Mouse (Mus musculus): ENCODE measurements around the gene Btg3. TPM values are rescaled to one million over a fixed set of nuclear protein-coding genes. Genes with fewer than 3 reads are reported as not detected.

Btg3 gene
- polyA plus RNA-seq, 1 experiment from 2014 or later, result 90.6 TPM

Other genes starting within 250 kb of the Btg3 start
- 24.5 and 28.1 TPM in 2 replicates for gene Cxadr, start 75.7 kb downstream of the Btg3 start, polyA plus RNA-seq (2014; fragmentation: Nextera tagmentation; extraction: Ambion mirVana)
- gene D16Ertd472e, start 199.5 kb upstream of the Btg3 start, polyA plus RNA-seq (2014; fragmentation: Nextera tagmentation; extraction: Ambion mirVana), result 8.0 and 9.2 TPM in 2 replicates

All from heart, embryonic 11.5 days (tissue).